Mouse (Mus musculus): ENCODE measurements around the gene Gpc6. TPM values are rescaled to one million over a fixed set of nuclear protein-coding genes. Genes with fewer than 3 reads are reported as not detected.

Gene Gpc6
- polyA plus RNA-seq, 1 experiment: not detected

- WGBS: 93% methylated on average over 4 of the region's 4 CpGs
- no peak overlapping the region for H3K27ac ChIP-seq (ENCODE audit: insufficient read depth, low read depth, low read length)
- TF ChIP-seq CTCF (IDR thresholded peaks at IDR 0.05; ENCODE audit: insufficient read depth, low read depth, low read length) (no peak), POLR2A (IDR thresholded peaks at IDR 0.05; ENCODE audit: insufficient read depth, low read depth, low read length) (no peak)
These were observed 842.7 kb downstream of the Gpc6 start for GRCm38 (mm10) chr14:117767861-117768260.

GRCm38 (mm10) chr14:117768697-117769096, 843.6 kb downstream of the Gpc6 start:
- WGBS: 85% methylated on average over 7 of the region's 7 CpGs
- no peaks in the 10 kb centered on the region for H3K4me1 ChIP-seq (ENCODE audit: control insufficient read depth, insufficient read depth, low read length)
- no peak overlapping the region for H3K27ac ChIP-seq (ENCODE audit: insufficient read depth, low read depth, low read length)
- no peak for TF ChIP-seq CTCF (IDR thresholded peaks at IDR 0.05; ENCODE audit: insufficient read depth, low read depth, low read length)
- no peak for TF ChIP-seq POLR2A (IDR thresholded peaks at IDR 0.05; ENCODE audit: insufficient read depth, low read depth, low read length)
- no peak overlapping the region for H3K4me3 ChIP-seq (ENCODE audit: insufficient read depth, low read depth, low read length)

More at GRCm38 (mm10) chr14:117767861-117768260, 842.7 kb downstream of the Gpc6 start:
- Histone ChIP-seq H3K4me3 (ENCODE audit: insufficient read depth, low read depth, low read length) (no peak overlapping the region), H3K4me1 (ENCODE audit: control insufficient read depth, insufficient read depth, low read length) (no peaks in the 10 kb centered on the region)

GRCm38 (mm10) chr14:117773373-117773772, 848.3 kb downstream of the Gpc6 start:
- 84% methylated on average over 2 of the region's 2 CpGs for WGBS
- Histone ChIP-seq H3K4me1 (ENCODE audit: control insufficient read depth, insufficient read depth, low read length) (no peaks in the 10 kb centered on the region), H3K4me3 (ENCODE audit: insufficient read depth, low read depth, low read length) (no peak overlapping the region), H3K27ac (ENCODE audit: insufficient read depth, low read depth, low read length) (no peak overlapping the region)
- TF ChIP-seq POLR2A (IDR thresholded peaks at IDR 0.05; ENCODE audit: insufficient read depth, low read depth, low read length) (no peak), CTCF (IDR thresholded peaks at IDR 0.05; ENCODE audit: insufficient read depth, low read depth, low read length) (no peak)

- TF ChIP-seq CTCF (IDR thresholded peaks at IDR 0.05; ENCODE audit: insufficient read depth, low read depth, low read length) (no peak), POLR2A (IDR thresholded peaks at IDR 0.05; ENCODE audit: insufficient read depth, low read depth, low read length) (no peak)
- Histone ChIP-seq H3K4me1 (ENCODE audit: control insufficient read depth, insufficient read depth, low read length) (no peaks in the 10 kb centered on the region), H3K27ac (ENCODE audit: insufficient read depth, low read depth, low read length) (no peak overlapping the region), H3K4me3 (ENCODE audit: insufficient read depth, low read depth, low read length) (no peak overlapping the region)
- 88% methylated on average over 13 of the region's 13 CpGs for WGBS
These were observed 852.9 kb downstream of the Gpc6 start for GRCm38 (mm10) chr14:117777866-117778500.

GRCm38 (mm10) chr14:117778538-117779413, 853.7 kb downstream of the Gpc6 start:
- 59% methylated on average over 15 of the region's 15 CpGs for WGBS
- TF ChIP-seq POLR2A (IDR thresholded peaks at IDR 0.05; ENCODE audit: insufficient read depth, low read depth, low read length) (no peak), CTCF (IDR thresholded peaks at IDR 0.05; ENCODE audit: insufficient read depth, low read depth, low read length) (no peak)
- no peaks in the 10 kb centered on the region for H3K4me1 ChIP-seq (ENCODE audit: control insufficient read depth, insufficient read depth, low read length)

GRCm38 (mm10) chr14:117781724-117782123, 856.6 kb downstream of the Gpc6 start:
- WGBS: 82% methylated on average over 5 of the region's 5 CpGs
- Histone ChIP-seq H3K4me3 (ENCODE audit: insufficient read depth, low read depth, low read length) (no peak overlapping the region), H3K4me1 (ENCODE audit: control insufficient read depth, insufficient read depth, low read length) (no peaks in the 10 kb centered on the region), H3K27ac (ENCODE audit: insufficient read depth, low read depth, low read length) (no peak overlapping the region)
- no peak for TF ChIP-seq POLR2A (IDR thresholded peaks at IDR 0.05; ENCODE audit: insufficient read depth, low read depth, low read length)
- TF ChIP-seq CTCF (IDR thresholded peaks at IDR 0.05; ENCODE audit: insufficient read depth, low read depth, low read length): no peak

More at GRCm38 (mm10) chr14:117778538-117779413, 853.7 kb downstream of the Gpc6 start:
- no peak overlapping the region for H3K4me3 ChIP-seq (ENCODE audit: insufficient read depth, low read depth, low read length)
- no peak overlapping the region for H3K27ac ChIP-seq (ENCODE audit: insufficient read depth, low read depth, low read length)

- TF ChIP-seq CTCF (IDR thresholded peaks at IDR 0.05; ENCODE audit: insufficient read depth, low read depth, low read length) (no peak), POLR2A (IDR thresholded peaks at IDR 0.05; ENCODE audit: insufficient read depth, low read depth, low read length) (no peak)
- 90% methylated on average over 8 of the region's 8 CpGs for WGBS
- H3K27ac ChIP-seq (ENCODE audit: insufficient read depth, low read depth, low read length): no peak overlapping the region
- H3K4me1 ChIP-seq (ENCODE audit: control insufficient read depth, insufficient read depth, low read length): no peaks in the 10 kb centered on the region
- H3K4me3 ChIP-seq (ENCODE audit: insufficient read depth, low read depth, low read length): no peak overlapping the region
These were observed 858.7 kb downstream of the Gpc6 start for GRCm38 (mm10) chr14:117783671-117784262.

- WGBS: 97% methylated on average over 9 of the region's 9 CpGs
These were observed 859.8 kb downstream of the Gpc6 start for GRCm38 (mm10) chr14:117784960-117785359.

More at GRCm38 (mm10) chr14:117784960-117785359, 859.8 kb downstream of the Gpc6 start:
- no peak for TF ChIP-seq CTCF (IDR thresholded peaks at IDR 0.05; ENCODE audit: insufficient read depth, low read depth, low read length)
- no peak for TF ChIP-seq POLR2A (IDR thresholded peaks at IDR 0.05; ENCODE audit: insufficient read depth, low read depth, low read length)
- Histone ChIP-seq H3K4me3 (ENCODE audit: insufficient read depth, low read depth, low read length) (no peak overlapping the region), H3K27ac (ENCODE audit: insufficient read depth, low read depth, low read length) (no peak overlapping the region), H3K4me1 (ENCODE audit: control insufficient read depth, insufficient read depth, low read length) (no peaks in the 10 kb centered on the region)

All from olfactory bulb, adult 2 months (tissue).